Mouse (Mus musculus) heart, postnatal 4 days (tissue): Measurements from ENCODE around the gene H6pd. TPM values are rescaled to one million over a fixed set of nuclear protein-coding genes. Genes with fewer than 3 reads are reported as not detected.

Experiments used
- DNase-seq: peaks from one replicate; pipeline ENCODE4 v3.0.0; 2021
- total RNA-seq, 2 experiments: library from RNA; stranded (reverse); gene quantifications; 2 replicates each; pipeline ENCODE4 v1.2.3; 2021

The H6pd gene
- total RNA-seq, 2 experiments from 2014 or later, result 34.1 to 35.2 TPM

- DNase-seq, result no peak
These were observed 65.7 kb downstream of the H6pd start for GRCm38 (mm10) chr4:149942831-149943741.

DNA sequence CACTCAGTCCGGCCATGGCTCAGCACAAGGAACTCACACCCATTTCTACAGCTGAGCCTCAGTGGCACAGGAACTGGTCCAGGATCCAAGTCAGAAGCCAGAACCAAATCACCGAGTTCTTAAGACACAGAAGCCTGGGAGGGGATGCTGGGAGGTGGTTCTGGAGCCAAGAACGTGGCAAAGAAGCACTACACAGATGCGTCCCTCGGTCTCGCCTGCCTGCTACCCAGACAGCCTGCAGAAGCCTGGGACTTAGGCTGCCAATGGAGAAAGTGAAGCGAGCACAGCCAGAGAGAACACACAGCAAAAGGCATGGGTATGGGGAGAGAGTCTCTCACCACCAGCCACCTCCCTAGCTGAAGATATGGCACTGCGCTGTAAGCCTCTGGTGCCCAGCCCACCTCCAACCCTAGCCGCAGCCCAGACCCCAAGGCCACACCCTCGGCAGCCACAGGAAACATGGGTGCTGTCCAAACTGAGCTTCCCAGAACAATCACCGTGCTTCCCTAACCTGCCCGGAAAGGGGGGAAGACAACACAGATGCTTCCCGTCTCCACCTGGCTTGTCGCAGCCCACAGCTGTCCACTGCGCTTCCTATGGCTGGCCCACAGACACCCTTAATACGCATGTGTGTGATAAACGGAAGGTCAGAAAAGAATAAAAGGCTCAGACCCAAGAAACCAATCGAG lies 67.6 kb downstream of the H6pd start:
- peak; percentile 46 for DNase-seq

DNA sequence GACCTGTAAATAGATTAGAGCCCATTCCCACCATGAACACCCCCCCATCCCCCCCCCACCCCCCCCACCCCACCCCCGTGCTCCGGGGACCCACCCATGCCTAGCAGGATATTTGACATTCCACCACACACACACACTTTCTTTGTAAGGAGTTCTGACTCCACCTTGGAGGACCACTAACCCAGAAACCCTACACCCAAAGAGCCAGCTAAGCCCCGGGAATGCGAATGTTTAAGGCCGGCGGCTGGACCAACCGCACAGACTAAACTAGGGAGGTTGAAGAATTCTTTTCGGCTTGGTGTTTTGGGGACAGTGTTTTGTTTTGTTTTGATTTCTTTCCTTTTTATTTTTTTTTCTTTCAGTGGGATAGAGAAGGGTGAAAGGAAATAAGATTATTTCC lies 70.1 kb downstream of the H6pd start:
- no peak for DNase-seq

DNA sequence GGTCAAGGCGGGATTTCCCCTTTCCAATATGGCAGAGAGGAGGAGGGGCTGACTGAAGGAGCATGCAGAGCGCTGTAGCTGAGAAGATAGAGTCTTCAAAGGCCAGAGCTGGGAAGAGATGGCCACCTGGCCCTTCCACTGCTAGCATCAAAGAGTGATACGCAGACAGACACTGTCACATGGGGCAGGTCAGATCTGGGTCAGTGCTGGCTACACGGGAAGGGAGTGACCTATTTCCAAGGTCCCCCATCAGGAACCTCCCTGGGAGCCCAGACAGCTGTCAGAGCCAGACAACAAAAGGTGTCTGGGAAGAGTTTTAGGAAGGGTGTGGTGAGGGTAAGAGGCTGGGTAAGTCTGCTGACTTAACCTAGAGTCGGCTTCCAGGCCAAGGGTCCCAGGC lies 71.9 kb downstream of the H6pd start:
- no peak for DNase-seq

DNA sequence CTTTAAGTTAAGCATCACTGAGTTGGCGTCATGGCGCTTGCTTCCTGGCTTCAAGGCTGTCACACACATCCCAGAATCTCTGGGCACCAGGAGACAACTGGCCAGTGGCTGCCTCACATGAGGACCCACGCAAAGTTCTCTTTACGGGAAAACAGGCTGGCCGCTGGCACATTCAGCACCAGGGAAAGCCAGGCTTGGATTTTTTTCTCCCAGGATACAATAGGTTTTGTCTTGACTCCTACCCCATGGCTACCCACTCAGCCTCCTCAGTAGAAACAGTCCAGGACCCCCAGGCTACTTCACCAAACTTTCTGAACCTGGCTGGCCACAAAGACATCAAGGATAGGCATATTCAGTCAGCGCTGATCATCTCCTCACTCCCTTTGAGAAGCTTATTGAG lies 73.4 kb downstream of the H6pd start:
- no peak for DNase-seq

DNA sequence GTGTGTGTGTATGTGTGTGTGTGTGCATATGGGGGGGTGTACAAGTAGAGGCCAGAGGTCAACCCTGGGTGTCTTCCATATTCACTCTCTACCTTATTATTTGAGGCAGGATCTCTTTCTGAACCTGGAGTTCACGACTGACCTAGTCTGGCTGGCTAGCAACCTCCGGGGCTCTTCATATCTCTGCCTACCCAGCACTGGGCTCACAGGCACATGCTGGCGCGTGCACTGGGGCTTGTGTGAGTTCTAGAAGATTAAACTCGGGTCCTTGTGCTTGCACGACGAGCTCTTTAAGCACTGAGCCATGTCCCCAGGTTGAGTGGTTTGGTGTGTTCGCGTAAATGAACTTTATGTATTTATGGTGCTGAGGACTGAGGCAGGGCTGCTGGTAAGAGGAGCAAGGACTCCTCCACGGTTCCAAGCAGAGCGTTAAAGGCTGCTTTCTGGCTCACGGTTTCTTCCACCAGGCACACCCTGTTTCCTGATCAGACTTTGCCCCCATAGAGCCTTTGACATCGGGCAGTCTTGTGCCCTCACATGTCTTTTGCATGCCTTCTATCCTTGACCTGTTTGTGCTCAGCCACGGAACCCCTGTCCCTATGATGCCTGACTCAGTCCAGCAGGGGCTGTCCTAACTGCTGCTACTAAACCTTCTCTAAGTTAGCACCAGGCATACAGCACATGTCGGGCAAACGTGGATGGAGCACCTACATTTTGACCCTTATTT lies 75.1 kb downstream of the H6pd start:
- no peak for DNase-seq

DNA sequence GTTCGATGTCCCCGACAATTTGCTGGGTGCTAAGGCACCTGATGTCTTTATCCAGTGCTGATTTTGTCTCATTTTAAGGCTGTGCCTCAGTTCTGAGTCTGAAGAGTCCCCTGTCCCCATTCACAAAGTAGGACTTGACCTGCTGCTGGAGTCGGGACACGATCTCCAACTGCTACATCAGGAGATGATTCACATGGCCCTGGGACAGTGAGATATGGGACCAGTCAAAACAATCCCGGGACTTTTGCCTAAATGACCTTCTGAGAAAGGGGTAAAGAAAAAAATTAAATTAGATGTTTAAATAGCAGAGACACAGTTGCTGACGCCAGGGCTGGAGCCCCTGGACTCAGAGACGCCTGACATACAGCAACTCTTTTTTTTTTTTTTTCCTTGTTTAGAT lies 75.8 kb downstream of the H6pd start:
- DNase-seq, result no peak

DNA sequence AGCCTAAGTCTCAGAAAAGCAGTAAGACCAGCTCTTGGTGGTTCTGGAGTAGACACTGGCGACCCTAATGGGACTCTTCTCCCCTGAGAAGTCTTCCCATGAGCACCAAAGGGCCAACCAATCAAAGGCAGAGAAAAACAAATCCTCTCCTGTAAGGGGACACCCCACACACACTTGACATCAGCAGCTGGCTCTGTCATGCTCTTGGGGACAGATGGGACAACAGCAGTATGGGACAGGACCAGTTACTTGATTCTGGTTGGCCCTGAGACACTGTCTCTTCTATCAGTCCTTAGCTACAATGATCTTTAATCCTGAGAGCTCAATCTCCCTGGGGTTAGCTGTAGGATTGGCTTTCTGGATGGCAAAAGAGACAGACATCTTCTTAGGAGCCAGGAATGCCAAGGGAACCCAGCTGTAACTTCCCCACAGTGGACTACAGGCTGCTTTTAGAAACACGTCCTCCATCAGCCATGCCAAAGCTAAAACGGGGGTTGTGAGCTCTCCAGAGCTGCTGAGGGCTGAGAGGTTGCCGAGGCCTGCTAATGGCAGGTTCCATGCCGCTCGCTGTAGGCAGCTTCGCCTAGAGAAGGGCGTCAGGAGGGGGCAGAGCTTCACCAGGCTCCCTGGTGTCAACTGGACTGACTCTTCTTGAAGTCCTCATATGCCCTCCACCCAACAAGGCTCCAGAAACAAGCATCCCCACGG lies 76.6 kb downstream of the H6pd start:
- DNase-seq, result no peak

GRCm38 (mm10) chr4:149930755-149931154 lies 78.1 kb downstream of the H6pd start:
- DNase-seq, result no peak

Other genes starting within 250 kb of the H6pd start
- 1 to 10 TPM; 8.8 to 9.5 TPM for gene Slc25a33, start 234.7 kb downstream of the H6pd start, total RNA-seq
- 10 to 100 TPM; 26.2 to 26.7 TPM for gene Spsb1, start 54.0 kb downstream of the H6pd start, total RNA-seq
- gene Gpr157, start 78.3 kb upstream of the H6pd start, total RNA-seq, result 10 to 100 TPM; 14.1 to 19.8 TPM
- under 1 TPM; 0.36 to 0.61 TPM for gene Slc2a5, start 110.3 kb upstream of the H6pd start, total RNA-seq
- gene Slc2a7, start 139.9 kb upstream of the H6pd start, total RNA-seq, result not detected
- gene Car6, start 192.3 kb upstream of the H6pd start, total RNA-seq, result not detected
- 100 to 1,000 TPM; 303 to 307 TPM for gene Eno1, start 227.7 kb upstream of the H6pd start, total RNA-seq